Mouse (Mus musculus) C2C12 (cell line): ENCODE data around the gene Ppil1. TPM values are rescaled to one million over a fixed set of nuclear protein-coding genes. Genes with fewer than 3 reads are reported as not detected.

Experiments
- H3K27me3 ChIP-seq: one replicate; pipeline ENCODE4 v1.6.1; 2011; ENCODE audit not compliant: control insufficient read depth, insufficient read depth, insufficient read length
- H3K36me3 ChIP-seq: one replicate; pipeline ENCODE4 v1.6.1; 2011; ENCODE audit not compliant: control insufficient read depth, insufficient read depth
- H3K4me3 ChIP-seq: one replicate; pipeline ENCODE4 v1.5.1; 2011; ENCODE audit warnings: mild to moderate bottlenecking, control low read depth; ENCODE audit not compliant: poor library complexity, insufficient read depth, severe bottlenecking
- H3K79me2 ChIP-seq: one replicate; pipeline ENCODE4 v1.6.1; 2011; ENCODE audit not compliant: control insufficient read depth, insufficient read depth
- H3K79me3 ChIP-seq: one replicate; pipeline ENCODE4 v1.6.1; 2011; ENCODE audit warnings: low read depth, control low read depth
- H3ac ChIP-seq: one replicate; pipeline ENCODE3; 2011; ENCODE audit warnings: low read depth; ENCODE audit not compliant: control insufficient read depth, insufficient read length
- CEBPB ChIP-seq: IDR thresholded peaks from one replicate; pipeline ENCODE4 v1.6.1; 2011; ENCODE audit warnings: low read depth, mild to moderate bottlenecking, control low read depth, moderate library complexity
- CTCF ChIP-seq: IDR thresholded peaks from one replicate; pipeline ENCODE4 v1.5.1; 2011; ENCODE audit not compliant: control insufficient read depth, insufficient read depth, insufficient read length
- FOSL1 ChIP-seq: IDR thresholded peaks from one replicate; pipeline ENCODE4 v1.8.0; 2011; ENCODE audit warnings: mild to moderate bottlenecking, low read length; ENCODE audit not compliant: poor library complexity, insufficient read depth, severe bottlenecking
- MAX ChIP-seq: IDR thresholded peaks from one replicate; pipeline ENCODE4 v1.6.1; 2011; ENCODE audit warnings: mild to moderate bottlenecking, control low read depth
- MYOD1 ChIP-seq: IDR thresholded peaks from one replicate; pipeline ENCODE4 v1.6.1; 2011; ENCODE audit warnings: low read depth; ENCODE audit not compliant: control insufficient read depth, insufficient read length
- MYOG ChIP-seq: IDR thresholded peaks from one replicate; pipeline ENCODE4 v1.6.1; 2011; ENCODE audit not compliant: control insufficient read depth, insufficient read length; ENCODE audit errors: extremely low read depth
- USF1 ChIP-seq: IDR thresholded peaks from one replicate; pipeline ENCODE4 v1.6.1; 2011; ENCODE audit warnings: low read depth, mild to moderate bottlenecking, control low read depth, moderate library complexity
- polyA plus RNA-seq: library from polyadenylated mRNA; unstranded; fragments of >200 nt; fragmentation: generic; extraction: Trizol; gene quantifications from one replicate; pipeline ENCODE4 v1.2.1, GENCODE M21; 2012; ENCODE audit warnings: missing spikeins

Ppil1 gene
- polyA plus RNA-seq, 1 experiment, result 77.7 TPM

- Histone ChIP-seq H3K79me3 (no peaks in the 10 kb centered on the region), H3K4me3 (no peak overlapping the region), H3K27me3 (no peaks in the 10 kb centered on the region), H3K79me2 (no peaks in the 10 kb centered on the region), H3K36me3 (no peaks in the 10 kb centered on the region), H3ac (no peak overlapping the region)
- TF ChIP-seq USF1 (no peak), FOSL1 (no peak), CEBPB (no peak), MYOG (no peak), MAX (no peak), MYOD1 (no peak), CTCF (no peak)
Measured at GRCm38 (mm10) chr17:29305058-29305806, 41.2 kb upstream of the Ppil1 start.

DNA sequence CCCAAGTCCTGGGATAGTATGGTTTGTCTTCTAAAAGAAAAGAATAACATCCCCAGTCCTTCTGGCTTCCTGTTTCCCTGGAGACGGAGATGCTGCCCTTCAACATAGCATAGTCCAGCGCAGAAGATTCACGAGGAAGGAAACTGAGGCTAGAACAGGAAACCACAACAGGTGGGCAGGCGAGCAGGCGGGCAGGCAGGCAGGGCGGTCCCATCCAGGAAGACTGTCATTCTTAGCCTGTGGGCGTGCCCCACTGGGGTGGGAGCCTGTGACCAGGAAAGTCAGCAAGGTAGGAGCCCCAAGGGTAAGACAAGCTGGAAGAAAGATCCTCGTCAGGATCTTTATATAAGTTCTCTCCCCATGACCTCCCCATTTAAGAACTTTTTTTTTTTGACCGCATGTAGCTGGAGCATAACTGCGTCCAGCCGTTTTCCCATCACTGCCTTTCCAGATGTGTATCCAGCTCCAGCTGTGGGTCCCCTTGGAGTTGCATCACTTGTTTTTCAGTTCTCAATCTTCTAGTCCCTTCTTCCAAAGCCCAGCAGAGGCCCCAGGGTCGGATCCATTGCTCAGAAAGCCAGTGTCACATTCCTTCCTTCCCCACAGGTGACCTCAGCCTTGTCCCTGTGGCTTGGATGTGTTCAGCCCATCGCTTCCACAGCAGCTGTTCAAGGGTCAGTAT lies 40.5 kb upstream of the Ppil1 start:
- H3K79me2 ChIP-seq, result no peaks in the 10 kb centered on the region
- no peaks in the 10 kb centered on the region for H3K79me3 ChIP-seq
- H3K36me3 ChIP-seq, result no peaks in the 10 kb centered on the region
- H3K27me3 ChIP-seq, result no peaks in the 10 kb centered on the region
- H3ac ChIP-seq, result no peak overlapping the region
- no peak overlapping the region for H3K4me3 ChIP-seq
- TF ChIP-seq MYOD1 (no peak), MAX (no peak), MYOG (no peak), USF1 (no peak), FOSL1 (no peak), CEBPB (no peak), CTCF (no peak)

- H3K27me3 ChIP-seq, result no peaks in the 10 kb centered on the region
- no peaks in the 10 kb centered on the region for H3K79me2 ChIP-seq
- TF ChIP-seq MYOD1, result no peak
- no peak for TF ChIP-seq CTCF
- no peak for TF ChIP-seq MYOG
- TF ChIP-seq MAX, result no peak
- no peak for TF ChIP-seq FOSL1
- TF ChIP-seq CEBPB, result no peak
- H3ac ChIP-seq, result no peak overlapping the region
- no peaks in the 10 kb centered on the region for H3K36me3 ChIP-seq
- H3K4me3 ChIP-seq, result no peak overlapping the region
- H3K79me3 ChIP-seq, result no peaks in the 10 kb centered on the region
Measured at GRCm38 (mm10) chr17:29303856-29304255, 39.9 kb upstream of the Ppil1 start.

GRCm38 (mm10) chr17:29303087-29303486 lies 39.1 kb upstream of the Ppil1 start:
- Histone ChIP-seq H3K36me3 (peaks cover 4% of the 10 kb centered on the region), H3K79me3 (no peaks in the 10 kb centered on the region), H3ac (no peak overlapping the region), H3K27me3 (no peaks in the 10 kb centered on the region), H3K79me2 (no peaks in the 10 kb centered on the region), H3K4me3 (no peak overlapping the region)
- no peak for TF ChIP-seq MYOG

DNA sequence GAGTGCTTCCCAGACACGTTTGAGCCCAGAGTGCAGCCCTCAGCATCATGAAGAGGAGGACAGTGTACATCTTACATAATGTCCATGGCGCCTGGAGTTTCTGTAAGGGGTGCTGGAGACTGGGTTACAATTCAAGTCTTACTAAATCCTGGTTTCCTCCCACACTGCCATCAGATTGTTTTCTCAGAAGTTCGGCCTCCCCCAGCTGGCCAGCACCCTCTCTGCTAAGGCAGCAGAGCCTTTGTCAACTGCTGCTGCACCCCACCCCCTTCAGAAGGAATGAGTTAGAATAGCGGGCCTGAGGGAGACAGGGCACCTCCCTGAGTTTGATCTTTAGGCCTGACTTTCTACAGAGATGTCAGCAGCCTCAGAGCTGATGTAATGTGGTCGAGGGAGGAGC lies 38.2 kb upstream of the Ppil1 start:
- no peak overlapping the region for H3K4me3 ChIP-seq
- no peak for TF ChIP-seq CEBPB
- no peak for TF ChIP-seq FOSL1
- no peak for TF ChIP-seq MYOG
- no peak for TF ChIP-seq MYOD1
- TF ChIP-seq CTCF, result no peak
- TF ChIP-seq MAX, result no peak
- no peak for TF ChIP-seq USF1
- no peaks in the 10 kb centered on the region for H3K79me2 ChIP-seq
- H3K79me3 ChIP-seq, result no peaks in the 10 kb centered on the region
- no peaks in the 10 kb centered on the region for H3K27me3 ChIP-seq
- H3ac ChIP-seq, result no peak overlapping the region
- H3K36me3 ChIP-seq, result peaks cover 7% of the 10 kb centered on the region

GRCm38 (mm10) chr17:29301421-29301820 lies 37.4 kb upstream of the Ppil1 start:
- Histone ChIP-seq H3K36me3 (peaks cover 14% of the 10 kb centered on the region), H3K79me2 (no peaks in the 10 kb centered on the region), H3ac (no peak overlapping the region), H3K4me3 (no peak overlapping the region), H3K27me3 (no peaks in the 10 kb centered on the region), H3K79me3 (no peaks in the 10 kb centered on the region)
- no peak for TF ChIP-seq MAX
- TF ChIP-seq MYOD1, result no peak
- no peak for TF ChIP-seq CEBPB
- no peak for TF ChIP-seq USF1
- TF ChIP-seq CTCF, result no peak
- no peak for TF ChIP-seq MYOG
- no peak for TF ChIP-seq FOSL1
